Mouse (Mus musculus) heart, adult 8-10 months (tissue): ENCODE measurements around the gene Myct1. TPM values are rescaled to one million over a fixed set of nuclear protein-coding genes. Genes with fewer than 3 reads are reported as not detected.
A peak's percentile ranks its signal among the peaks of the same experiment; 100 is the strongest.

ENCODE experiments used
- DNase-seq: peaks from one replicate; pipeline ENCODE4 v3.0.0; 2022; ENCODE audit warnings: low spot score
- total RNA-seq, 4 experiments: library from RNA; stranded (reverse); gene quantifications; 2 replicates each; pipeline ENCODE4 v1.2.4; 2022

The Myct1 gene
- total RNA-seq, 4 experiments from 2014 or later = 10.6 to 13.6 (median 11.7) TPM

DNA sequence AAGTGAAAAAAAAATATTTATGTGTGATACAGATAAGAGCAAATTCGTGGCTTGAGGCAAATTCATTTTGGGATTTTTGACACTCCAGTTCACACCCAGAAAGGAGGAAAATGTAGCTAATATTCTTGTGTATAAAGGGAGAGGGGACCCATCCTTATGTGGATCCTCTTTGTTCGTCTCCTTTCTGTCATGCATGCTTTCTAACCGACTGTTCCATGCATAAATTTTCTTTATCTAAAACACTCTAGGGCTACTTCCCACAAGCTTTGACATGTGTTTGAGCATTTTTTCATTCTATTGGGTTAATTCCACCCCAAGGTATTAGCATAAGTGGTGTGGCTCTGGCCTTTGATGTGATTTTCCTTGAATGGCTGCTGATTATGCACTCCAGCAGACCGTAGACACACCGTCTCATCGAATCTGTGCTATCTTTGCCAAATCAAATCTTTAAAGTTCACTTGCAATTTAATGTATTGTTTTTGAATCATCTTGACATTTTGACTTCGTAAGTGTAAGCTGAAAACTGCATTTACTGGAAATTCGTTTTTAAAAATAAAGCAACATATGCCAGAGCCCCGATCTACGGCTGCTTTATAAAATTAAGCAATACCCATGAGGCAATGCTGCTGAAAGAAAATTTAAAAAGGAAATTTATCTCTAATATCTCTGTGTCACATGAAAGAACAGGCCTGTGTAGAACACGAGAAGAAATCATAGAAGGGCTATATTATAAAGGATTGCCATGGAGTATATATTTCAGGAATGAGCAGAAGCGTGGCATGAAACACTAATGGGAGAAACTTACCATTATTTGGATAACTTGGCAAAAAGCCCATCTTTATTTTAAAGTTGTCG, 21.8 kb downstream of the Myct1 start:
- no peak for DNase-seq

DNA sequence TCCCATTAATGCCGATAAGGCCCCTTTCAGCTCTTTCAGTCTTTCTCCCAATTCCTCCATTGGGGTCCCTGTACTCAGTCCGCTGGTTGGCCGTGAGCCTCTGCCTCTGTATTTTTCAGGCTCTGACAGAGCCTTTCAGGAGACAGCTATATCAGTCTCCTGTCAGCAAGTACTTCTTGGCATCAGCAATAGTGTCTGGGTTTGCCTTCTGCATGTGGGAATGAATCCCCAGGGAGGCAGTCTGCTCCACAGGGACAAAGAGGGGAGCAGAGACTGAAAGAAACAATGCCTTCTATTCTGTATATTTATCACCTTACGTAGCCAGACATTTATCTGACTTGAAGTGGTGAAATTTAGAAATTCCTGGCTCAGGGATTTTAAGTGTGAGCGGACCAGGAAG, 32.7 kb downstream of the Myct1 start:
- no peak for DNase-seq

DNA sequence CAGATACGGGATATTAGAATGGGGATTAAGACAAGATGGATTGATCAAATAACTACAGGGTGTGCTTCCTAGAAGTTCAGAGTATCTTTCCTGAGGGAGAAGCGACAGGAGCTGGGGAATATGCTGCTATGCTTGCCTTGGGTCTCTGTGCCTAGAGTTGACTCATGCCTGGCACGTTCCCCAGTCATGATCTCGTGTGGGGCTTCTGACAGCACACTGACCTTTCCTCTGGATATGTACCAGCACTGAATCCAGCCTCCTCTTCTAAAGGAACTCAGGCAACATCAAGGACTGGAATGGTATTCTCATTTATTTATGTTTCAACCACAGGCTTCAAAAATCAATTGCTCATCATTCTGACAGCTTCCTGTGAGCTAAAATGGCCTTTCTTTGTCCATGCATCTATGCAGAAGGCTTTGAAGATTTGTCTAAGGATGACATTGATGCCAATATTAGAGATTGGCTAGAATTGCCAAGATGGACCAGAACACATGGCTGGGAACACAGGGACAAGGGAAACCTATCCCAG, 40.2 kb downstream of the Myct1 start:
- peak; percentile 1 for DNase-seq

DNA sequence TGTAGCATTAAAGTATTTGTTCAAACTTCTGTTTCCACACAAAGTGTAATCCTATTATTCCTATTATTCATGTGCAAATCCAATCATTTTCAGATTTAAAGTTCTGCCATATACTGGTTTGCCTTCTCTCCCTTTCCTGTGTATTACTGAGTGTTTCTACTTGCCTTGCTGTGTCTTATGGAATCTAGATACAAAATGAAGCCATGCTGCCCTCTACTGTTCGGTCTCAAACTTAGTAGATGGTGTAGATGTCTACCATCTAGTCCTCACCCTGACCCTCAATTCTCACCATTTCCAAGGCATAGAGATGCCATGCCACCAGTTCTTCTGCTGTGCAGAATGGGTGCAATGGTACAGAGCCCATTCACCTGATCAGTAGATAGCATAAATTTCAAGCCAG, 40.8 kb downstream of the Myct1 start:
- DNase-seq = peak; percentile 38

DNA sequence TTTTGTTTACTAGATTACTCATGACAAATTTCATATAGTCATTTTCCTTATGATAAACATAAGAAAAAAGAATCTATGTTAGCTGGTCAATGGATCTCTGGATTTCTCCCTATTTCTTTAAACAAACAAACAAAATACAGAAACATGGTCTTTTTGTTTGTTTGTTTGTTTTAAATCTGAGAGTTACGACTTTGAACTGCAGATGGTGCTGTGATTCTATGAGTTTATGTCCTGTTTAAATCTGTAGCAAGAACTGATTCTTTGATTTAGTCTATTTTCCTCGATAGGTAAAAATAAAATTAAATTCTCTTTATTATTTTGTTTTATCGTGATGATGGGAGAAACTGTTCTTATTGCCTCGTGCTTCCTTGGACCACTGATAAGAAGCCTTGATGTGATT, 43.7 kb downstream of the Myct1 start:
- DNase-seq = no peak

DNA sequence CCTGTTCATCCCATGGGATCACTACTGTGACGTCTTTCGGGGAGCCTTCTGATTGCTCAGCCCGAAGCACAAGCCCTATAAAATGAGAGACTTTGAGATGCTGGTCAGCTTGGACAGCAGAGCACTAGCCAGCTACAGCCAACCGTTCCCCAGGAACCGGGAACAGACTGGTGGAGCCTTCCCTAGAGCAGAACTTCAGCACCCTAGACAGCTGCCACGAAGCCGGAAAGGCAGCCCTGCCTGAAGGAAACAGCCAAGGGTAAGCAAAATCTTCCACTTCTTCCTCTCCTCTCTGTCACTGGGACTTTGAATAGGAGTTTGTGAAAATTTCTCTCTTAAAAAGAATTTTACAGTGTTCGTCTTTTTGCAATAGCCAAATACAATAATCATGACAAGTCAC, 45.5 kb downstream of the Myct1 start, which contains the start of gene Vip:
Gene Vip (plus strand): TSS at position 107 of the 400 bp plus-strand sequence.
- DNase-seq = no peak

Other genes starting within 250 kb of the Myct1 start
- 10 to 100 TPM; 57.6 to 65.2 (median 59.0) TPM for gene Syne1, start 42.3 kb upstream of the Myct1 start, total RNA-seq
- gene Vip, start 45.4 kb downstream of the Myct1 start, total RNA-seq = under 1 TPM in 1 of 4 experiments, not detected in 3; 0.19 TPM
- gene Fbxo5, start 211.8 kb downstream of the Myct1 start, total RNA-seq = 1 to 10 TPM in 1 of 4 experiments, under 1 TPM in 3; 0.49 to 1.8 (median 0.90) TPM
- gene Mtrf1l, start 230.1 kb downstream of the Myct1 start, total RNA-seq = 1 to 10 TPM; 8.5 to 9.4 (median 8.8) TPM